Mouse (Mus musculus): ENCODE measurements around the gene Fadd. TPM values are rescaled to one million over a fixed set of nuclear protein-coding genes. Genes with fewer than 3 reads are reported as not detected.

The Fadd gene
- polyA plus RNA-seq, 2 experiments = 9.3 to 9.6 TPM

DNA sequence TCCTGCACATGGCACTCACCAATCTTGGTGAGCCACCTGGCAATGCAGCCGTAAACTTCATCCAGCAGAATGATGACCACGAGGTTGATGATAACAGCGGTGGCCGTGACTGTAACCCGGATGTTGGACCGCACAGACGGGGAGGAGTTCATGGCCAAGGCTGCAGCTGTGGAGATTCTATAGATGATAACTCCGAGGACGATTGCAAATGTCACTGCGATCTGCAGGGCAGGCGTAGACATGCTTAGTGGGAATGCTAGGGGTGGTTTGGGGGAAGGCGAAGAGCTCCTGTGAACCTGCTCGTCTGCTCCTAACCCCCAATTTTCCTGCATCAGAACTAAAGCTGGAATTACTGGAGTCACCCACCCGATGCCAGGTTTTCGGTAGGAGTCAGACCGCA lies 29.3 kb upstream of the Fadd start:
- Histone ChIP-seq H3K27ac (replicated peaks; ENCODE audit: low read depth, low read length) (no peak overlapping the region), H3K36me3 (ENCODE audit: control insufficient read depth, insufficient read depth, low read length) (no peaks in the 10 kb centered on the region), H3K9me3 (ENCODE audit: control insufficient read depth, low read length) (no peaks in the 10 kb centered on the region), H3K9ac (ENCODE audit: low read depth, low read length, severe bottlenecking) (no peak overlapping the region), H3K4me1 (ENCODE audit: control insufficient read depth, insufficient read depth, low read length) (no peaks in the 10 kb centered on the region), H3K27me3 (ENCODE audit: control insufficient read depth, insufficient read depth, low read length) (no peaks in the 10 kb centered on the region), H3K4me3 (replicated peaks; ENCODE audit: low read length) (no peak overlapping the region), H3K4me2 (replicated peaks; ENCODE audit: low read depth, low read length, severe bottlenecking) (no peak overlapping the region)
- ATAC-seq (ENCODE audit: low FRiP score, low read depth) = no peak
- no peak for TF ChIP-seq POLR2A (IDR thresholded peaks at IDR 0.05; ENCODE audit: borderline replicate concordance, extremely low read depth, insufficient read depth, insufficient read length)
- no peak for DNase-seq (ENCODE audit: low spot score)
- 78% methylated on average over 16 of the region's 16 CpGs for WGBS

DNA sequence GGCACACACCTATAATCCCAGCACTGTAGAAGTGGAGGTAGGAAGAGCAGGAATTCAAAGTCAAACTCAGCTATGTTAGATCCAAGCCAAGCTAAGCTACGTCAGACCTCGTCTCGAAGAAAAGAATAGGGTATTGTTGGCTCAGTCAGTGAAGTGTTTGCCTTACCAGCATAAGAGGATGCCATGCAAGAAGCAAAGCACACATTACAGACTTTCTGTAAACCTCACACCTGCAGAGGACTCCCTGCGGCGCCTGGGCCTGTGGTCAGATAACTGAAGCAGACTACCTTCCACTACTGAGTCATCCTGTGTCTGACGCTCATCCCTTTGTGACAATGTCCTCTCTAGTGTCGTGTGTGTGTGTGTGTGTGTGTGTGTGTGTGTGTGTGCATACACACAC lies 27.3 kb upstream of the Fadd start:
- H3K9ac ChIP-seq (ENCODE audit: low read depth, low read length, severe bottlenecking) = no peak overlapping the region
- TF ChIP-seq POLR2A (IDR thresholded peaks at IDR 0.05; ENCODE audit: borderline replicate concordance, extremely low read depth, insufficient read depth, insufficient read length) = no peak
- no peaks in the 10 kb centered on the region for H3K36me3 ChIP-seq (ENCODE audit: control insufficient read depth, insufficient read depth, low read length)
- 88% methylated on average over 7 of the region's 7 CpGs for WGBS
- no peak for ATAC-seq (ENCODE audit: low FRiP score, low read depth)
- H3K27me3 ChIP-seq (ENCODE audit: control insufficient read depth, insufficient read depth, low read length) = no peaks in the 10 kb centered on the region
- no peak overlapping the region for H3K4me2 ChIP-seq (replicated peaks; ENCODE audit: low read depth, low read length, severe bottlenecking)
- no peak overlapping the region for H3K4me3 ChIP-seq (replicated peaks; ENCODE audit: low read length)
- no peak for DNase-seq (ENCODE audit: low spot score)
- H3K27ac ChIP-seq (replicated peaks; ENCODE audit: low read depth, low read length) = no peak overlapping the region
- no peaks in the 10 kb centered on the region for H3K9me3 ChIP-seq (ENCODE audit: control insufficient read depth, low read length)
- H3K4me1 ChIP-seq (ENCODE audit: control insufficient read depth, insufficient read depth, low read length) = no peaks in the 10 kb centered on the region

DNA sequence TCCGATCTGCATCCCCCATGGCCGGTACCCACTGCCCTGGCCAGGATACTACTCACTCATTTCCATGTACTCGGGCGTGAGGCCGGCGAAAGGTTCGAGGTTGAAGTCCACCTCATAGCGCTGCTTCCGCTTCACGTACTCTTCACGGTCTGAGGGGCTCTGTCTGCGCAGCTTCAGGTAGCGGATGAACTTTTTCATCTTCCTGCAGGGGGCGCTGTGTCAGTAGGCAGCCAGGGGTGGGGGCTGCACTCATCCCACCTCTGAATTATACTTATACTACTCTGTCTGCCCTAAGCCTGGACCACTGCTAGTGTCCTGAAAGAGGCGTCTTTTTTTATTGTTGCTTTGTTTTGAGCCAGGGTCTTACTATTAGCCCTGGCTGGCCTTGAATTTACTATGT lies 25.6 kb upstream of the Fadd start:
- WGBS = 90% methylated on average over 15 of the region's 15 CpGs
- H3K9ac ChIP-seq (ENCODE audit: low read depth, low read length, severe bottlenecking) = no peak overlapping the region
- H3K27ac ChIP-seq (replicated peaks; ENCODE audit: low read depth, low read length) = no peak overlapping the region
- H3K27me3 ChIP-seq (ENCODE audit: control insufficient read depth, insufficient read depth, low read length) = no peaks in the 10 kb centered on the region
- ATAC-seq (ENCODE audit: low FRiP score, low read depth) (no peak), DNase-seq (ENCODE audit: low spot score) (no peak)
- H3K36me3 ChIP-seq (ENCODE audit: control insufficient read depth, insufficient read depth, low read length) = no peaks in the 10 kb centered on the region
- H3K4me1 ChIP-seq (ENCODE audit: control insufficient read depth, insufficient read depth, low read length) = no peaks in the 10 kb centered on the region
- no peaks in the 10 kb centered on the region for H3K9me3 ChIP-seq (ENCODE audit: control insufficient read depth, low read length)
- TF ChIP-seq POLR2A (IDR thresholded peaks at IDR 0.05; ENCODE audit: borderline replicate concordance, extremely low read depth, insufficient read depth, insufficient read length) = no peak
- H3K4me3 ChIP-seq (replicated peaks; ENCODE audit: low read length) = no peak overlapping the region
- H3K4me2 ChIP-seq (replicated peaks; ENCODE audit: low read depth, low read length, severe bottlenecking) = no peak overlapping the region

DNA sequence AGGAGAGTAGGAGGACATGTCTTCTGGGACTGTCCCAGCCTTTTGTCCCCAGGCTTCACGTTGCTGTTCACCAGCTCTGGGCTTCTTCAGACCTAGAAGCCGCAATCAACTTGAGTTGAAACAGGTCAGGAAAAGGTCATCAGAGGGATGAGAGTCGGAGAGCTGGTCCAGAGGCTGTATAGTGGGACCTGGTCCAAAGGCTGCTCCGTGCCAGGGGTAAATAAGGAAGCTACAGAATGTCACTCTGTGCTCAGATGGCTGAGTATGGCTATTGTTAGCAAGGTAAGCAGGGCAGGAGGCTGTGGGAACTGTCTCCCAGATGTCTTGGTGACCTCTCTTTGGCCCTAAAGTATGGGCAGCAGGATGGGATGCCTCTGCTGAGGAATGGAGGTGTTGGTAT lies 22.5 kb upstream of the Fadd start:
- H3K36me3 ChIP-seq (ENCODE audit: control insufficient read depth, insufficient read depth, low read length) = no peaks in the 10 kb centered on the region
- no peak overlapping the region for H3K4me3 ChIP-seq (replicated peaks; ENCODE audit: low read length)
- WGBS = 51% methylated on average over 4 of the region's 4 CpGs
- no peaks in the 10 kb centered on the region for H3K27me3 ChIP-seq (ENCODE audit: control insufficient read depth, insufficient read depth, low read length)
- no peaks in the 10 kb centered on the region for H3K9me3 ChIP-seq (ENCODE audit: control insufficient read depth, low read length)
- H3K9ac ChIP-seq (ENCODE audit: low read depth, low read length, severe bottlenecking) = no peak overlapping the region
- no peak overlapping the region for H3K27ac ChIP-seq (replicated peaks; ENCODE audit: low read depth, low read length)
- no peak for TF ChIP-seq POLR2A (IDR thresholded peaks at IDR 0.05; ENCODE audit: borderline replicate concordance, extremely low read depth, insufficient read depth, insufficient read length)
- no peak overlapping the region for H3K4me2 ChIP-seq (replicated peaks; ENCODE audit: low read depth, low read length, severe bottlenecking)
- ATAC-seq (ENCODE audit: low FRiP score, low read depth) = no peak
- no peak for DNase-seq (ENCODE audit: low spot score)
- no peaks in the 10 kb centered on the region for H3K4me1 ChIP-seq (ENCODE audit: control insufficient read depth, insufficient read depth, low read length)

DNA sequence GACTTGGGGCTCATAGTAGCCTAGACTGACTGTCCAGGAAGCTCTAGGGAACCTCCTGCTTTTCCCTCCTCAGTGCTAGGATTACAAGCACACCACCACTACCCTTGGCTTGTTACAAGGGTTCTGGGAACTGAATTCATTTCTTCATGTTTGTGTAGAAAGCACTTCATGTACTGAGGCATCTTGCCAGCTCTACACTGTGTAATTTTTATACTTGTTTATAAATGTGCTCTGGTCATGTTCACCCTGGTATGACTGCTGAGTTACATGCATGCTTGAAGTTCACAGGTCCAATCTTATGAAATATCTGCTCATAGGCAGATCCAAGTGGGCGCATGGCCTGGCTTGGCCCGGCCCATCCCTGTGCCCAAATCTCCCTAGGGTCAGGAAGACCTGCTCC lies 22.0 kb upstream of the Fadd start:
- no peak for TF ChIP-seq POLR2A (IDR thresholded peaks at IDR 0.05; ENCODE audit: borderline replicate concordance, extremely low read depth, insufficient read depth, insufficient read length)
- Histone ChIP-seq H3K4me1 (ENCODE audit: control insufficient read depth, insufficient read depth, low read length) (no peaks in the 10 kb centered on the region), H3K9ac (ENCODE audit: low read depth, low read length, severe bottlenecking) (no peak overlapping the region), H3K9me3 (ENCODE audit: control insufficient read depth, low read length) (no peaks in the 10 kb centered on the region), H3K4me2 (replicated peaks; ENCODE audit: low read depth, low read length, severe bottlenecking) (no peak overlapping the region), H3K27me3 (ENCODE audit: control insufficient read depth, insufficient read depth, low read length) (no peaks in the 10 kb centered on the region), H3K4me3 (replicated peaks; ENCODE audit: low read length) (no peak overlapping the region), H3K36me3 (ENCODE audit: control insufficient read depth, insufficient read depth, low read length) (no peaks in the 10 kb centered on the region), H3K27ac (replicated peaks; ENCODE audit: low read depth, low read length) (no peak overlapping the region)
- ATAC-seq (ENCODE audit: low FRiP score, low read depth) = no peak
- 92% methylated on average over 2 of the region's 2 CpGs for WGBS
- no peak for DNase-seq (ENCODE audit: low spot score)

DNA sequence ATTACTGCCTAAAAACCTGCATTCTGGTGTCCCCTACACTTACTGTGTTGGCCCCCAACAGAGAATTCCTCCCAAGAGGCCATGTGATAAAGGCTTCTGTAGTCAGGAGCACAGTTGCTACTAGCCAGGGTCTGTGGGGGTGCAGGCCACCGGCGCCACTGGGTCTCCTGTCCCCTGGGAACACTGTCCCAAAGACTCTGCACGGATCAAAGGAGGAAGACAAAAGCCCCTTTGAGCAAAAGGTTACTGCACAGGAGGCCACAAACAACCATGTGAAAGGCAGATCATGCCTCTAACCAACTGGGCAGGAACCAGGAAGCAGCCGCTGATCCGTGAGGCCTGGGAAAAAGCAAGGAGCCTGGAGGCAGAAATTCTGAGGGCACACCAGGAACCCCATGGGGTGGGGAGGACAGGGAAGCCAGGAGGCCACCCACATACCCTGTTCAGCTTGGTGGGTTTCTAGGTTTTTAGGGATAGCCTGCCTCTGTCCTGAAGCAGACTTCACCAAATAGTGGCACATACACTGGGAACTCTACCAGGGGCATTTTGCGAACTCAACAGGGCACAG lies 18.2 kb upstream of the Fadd start:
- Histone ChIP-seq H3K36me3 (ENCODE audit: control insufficient read depth, insufficient read depth, low read length) (no peaks in the 10 kb centered on the region), H3K4me1 (ENCODE audit: control insufficient read depth, insufficient read depth, low read length) (no peaks in the 10 kb centered on the region), H3K27ac (replicated peaks; ENCODE audit: low read depth, low read length) (no peak overlapping the region), H3K9me3 (ENCODE audit: control insufficient read depth, low read length) (no peaks in the 10 kb centered on the region), H3K9ac (ENCODE audit: low read depth, low read length, severe bottlenecking) (no peak overlapping the region), H3K4me2 (replicated peaks; ENCODE audit: low read depth, low read length, severe bottlenecking) (no peak overlapping the region), H3K27me3 (ENCODE audit: control insufficient read depth, insufficient read depth, low read length) (no peaks in the 10 kb centered on the region), H3K4me3 (replicated peaks; ENCODE audit: low read length) (no peak overlapping the region)
- DNase-seq (ENCODE audit: low spot score) (no peak), ATAC-seq (ENCODE audit: low FRiP score, low read depth) (no peak)
- WGBS = 60% methylated on average over 6 of the region's 6 CpGs
- TF ChIP-seq POLR2A (IDR thresholded peaks at IDR 0.05; ENCODE audit: borderline replicate concordance, extremely low read depth, insufficient read depth, insufficient read length) = no peak
